Mouse (Mus musculus): ENCODE results near the gene Nup35.

The Nup35 gene

DNA sequence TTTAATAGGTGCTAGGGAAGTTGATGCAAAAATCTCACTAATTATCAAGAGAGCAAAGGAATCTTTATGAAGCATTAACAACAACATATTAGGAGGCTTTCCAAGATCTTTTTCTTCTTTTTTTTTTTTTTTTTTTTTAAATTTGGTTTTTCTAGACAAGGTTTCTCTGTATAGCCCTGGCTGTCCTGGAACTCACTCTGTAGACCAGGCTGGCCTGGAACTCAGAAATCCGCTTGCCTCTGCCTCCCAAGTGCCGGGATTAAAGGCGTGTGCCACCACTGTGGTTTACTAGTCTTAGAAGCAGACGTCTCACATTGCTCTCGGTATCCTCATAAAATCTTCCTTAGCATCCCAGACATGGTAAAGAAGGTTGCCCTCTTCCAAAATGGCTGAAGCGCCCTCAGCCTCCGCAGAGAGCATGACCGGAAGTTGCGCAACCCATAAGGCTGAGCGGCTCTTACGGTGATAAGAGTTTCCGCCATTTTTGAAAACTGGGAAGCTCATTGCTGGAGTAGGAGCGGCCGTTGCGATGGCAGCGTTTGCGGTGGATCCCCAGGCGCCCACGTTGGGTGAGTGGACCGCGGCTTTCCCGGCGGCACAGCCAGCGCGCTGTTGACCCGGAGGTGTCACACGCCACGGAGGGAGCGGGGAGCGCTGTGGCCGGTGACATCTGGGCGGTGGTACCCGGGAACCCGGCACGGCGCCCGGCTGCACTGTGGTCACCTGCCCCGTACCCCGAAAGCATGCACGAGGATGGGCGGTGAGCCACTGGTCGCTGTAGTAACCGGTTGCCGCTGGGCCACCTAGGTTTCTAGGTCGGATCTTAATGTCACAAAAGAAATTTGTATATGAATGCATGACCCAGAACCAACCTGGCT, 21.6 kb downstream of the Nup35 start:
- DNase-seq = peak; percentile 90

DNA sequence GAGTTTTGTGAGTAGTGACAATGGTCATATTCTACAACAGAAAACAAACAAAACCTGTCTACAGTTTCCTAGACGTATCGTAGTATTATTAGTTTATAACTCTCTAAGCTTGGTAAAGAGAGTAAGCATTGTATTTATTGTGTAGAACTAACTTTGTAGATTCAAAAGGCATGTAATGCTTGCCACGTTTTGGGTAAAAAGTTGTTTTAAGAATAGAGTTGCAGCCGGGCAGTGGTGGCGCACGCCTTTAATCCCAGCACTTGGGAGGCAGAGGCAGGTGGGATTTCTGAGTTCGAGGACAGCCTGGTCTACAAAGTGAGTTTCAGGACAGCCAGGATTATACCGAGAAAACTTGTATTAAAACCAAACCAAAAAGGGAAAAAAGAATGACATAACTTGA, 22.4 kb downstream of the Nup35 start:
- DNase-seq = no peak

DNA sequence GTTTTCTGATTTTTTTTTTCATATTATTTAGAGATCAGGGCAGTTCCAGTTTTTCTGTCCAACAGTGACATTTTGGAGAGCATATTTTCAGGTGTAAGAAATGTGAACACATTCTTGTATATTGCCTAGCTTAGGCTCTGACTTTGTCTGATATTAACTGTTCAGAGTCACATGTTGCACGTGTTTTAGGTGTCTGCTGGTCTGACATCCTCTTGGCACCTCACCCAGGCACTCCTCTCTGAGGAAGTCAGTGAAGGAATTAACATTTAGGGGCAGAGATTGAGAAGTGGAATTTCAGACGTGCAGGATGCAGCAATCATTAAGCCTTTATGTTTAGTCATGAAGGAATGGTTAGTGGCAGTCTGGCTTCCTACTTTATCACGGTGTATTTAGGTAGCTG, 22.8 kb downstream of the Nup35 start:
- DNase-seq = no peak

DNA sequence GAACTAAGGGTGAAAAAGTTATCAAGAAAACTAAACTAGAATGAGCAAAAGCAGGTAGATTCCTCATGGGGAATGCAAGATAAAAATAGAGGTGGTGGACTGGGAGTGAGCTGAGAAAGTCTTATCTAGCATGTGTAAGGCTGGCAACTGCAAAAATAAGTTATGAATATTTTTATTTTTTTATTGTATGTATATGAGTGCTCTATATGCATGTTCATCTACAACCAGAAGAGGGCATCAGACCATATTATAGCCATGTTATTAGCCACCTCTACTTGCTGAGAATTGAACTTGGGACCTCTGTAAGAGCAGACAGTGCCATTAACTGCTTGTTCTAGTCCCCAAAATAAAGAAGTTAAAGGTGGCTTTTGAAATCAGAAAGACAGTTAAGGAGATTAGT, 44.4 kb downstream of the Nup35 start:
- no peak for DNase-seq

DNA sequence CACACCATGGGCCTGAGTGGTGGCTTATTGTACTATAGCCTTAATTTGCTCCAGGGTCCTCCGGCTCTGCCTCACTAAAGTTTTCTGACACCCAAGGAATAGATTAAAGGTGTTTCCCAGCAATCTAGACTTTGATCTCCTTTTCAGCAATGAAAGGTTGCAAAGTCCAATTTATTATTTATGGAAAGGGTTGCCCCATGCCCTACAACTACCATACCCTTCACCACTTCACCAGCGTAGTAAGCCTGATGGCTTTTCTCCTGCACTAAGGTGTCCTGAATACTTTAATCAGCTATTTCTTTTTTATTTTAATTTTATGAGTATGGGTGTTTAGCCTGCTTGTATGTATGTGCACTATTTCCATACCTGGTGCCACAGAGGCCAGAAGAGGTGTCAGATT, 45.6 kb downstream of the Nup35 start:
- no peak for DNase-seq

DNA sequence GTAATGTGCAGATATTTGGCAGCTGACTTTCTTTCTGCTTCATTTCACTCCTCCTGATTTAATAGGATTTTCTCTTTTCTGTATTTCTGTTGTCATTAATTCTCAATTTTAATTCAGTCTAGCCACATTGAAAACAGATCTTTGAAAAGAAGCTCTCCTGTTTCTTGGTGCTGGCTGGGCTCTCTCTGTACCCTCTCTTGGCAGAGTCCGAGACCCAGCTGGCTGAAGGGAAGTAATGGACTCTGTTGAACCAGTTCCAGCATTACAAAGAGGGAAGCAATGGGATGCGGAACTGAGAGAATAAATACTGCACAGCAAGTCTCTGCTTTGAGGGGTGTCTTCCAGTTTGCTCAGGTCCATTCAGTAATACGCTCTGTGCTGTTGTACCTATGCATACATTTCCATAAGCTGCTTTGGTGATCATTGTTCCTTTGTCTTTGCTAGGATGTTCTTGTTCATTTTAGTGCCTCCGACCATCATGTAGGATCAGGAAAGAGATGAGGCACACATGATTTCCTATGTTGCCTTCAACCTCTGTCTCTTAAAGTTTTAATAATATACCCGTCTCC, 50.4 kb downstream of the Nup35 start:
- DNase-seq = no peak

DNA sequence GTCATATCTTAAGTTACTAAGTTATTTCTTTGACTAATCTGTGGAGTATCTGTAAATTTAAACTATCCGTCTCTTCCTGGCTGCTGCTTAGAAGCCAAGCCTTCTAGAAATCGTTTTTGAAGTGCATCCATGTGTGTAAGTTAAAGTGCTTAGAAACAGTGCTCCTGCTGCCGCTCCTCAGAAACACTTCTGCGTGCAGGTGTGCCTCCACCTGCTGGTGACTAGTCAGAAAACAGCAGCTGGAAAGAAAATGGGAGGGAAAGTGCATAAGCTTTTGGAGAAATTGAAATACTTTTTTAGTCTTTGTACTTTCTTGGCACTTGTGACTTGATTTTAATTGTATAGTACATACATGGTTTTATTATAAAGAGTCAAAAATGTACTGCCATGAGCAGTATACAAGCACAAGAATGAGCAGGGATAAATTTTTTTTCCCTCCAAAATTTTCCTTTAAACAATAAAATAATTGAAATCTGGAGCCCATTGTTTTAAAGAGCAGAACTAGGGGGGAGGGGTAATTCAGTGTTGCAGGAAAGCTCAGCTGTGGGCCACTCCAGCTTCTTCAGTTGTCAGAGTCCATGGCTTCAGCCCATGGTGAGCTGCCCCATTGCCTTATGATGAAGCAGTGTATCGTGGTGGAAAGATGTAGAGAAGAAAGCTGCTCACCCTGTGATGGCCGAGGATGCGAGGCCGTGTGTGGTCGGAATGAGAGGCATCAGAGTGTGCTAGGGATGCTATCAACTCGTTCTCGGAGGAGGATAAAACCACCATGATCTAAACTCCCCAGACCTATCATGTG, 53.0 kb downstream of the Nup35 start:
- DNase-seq = no peak

DNA sequence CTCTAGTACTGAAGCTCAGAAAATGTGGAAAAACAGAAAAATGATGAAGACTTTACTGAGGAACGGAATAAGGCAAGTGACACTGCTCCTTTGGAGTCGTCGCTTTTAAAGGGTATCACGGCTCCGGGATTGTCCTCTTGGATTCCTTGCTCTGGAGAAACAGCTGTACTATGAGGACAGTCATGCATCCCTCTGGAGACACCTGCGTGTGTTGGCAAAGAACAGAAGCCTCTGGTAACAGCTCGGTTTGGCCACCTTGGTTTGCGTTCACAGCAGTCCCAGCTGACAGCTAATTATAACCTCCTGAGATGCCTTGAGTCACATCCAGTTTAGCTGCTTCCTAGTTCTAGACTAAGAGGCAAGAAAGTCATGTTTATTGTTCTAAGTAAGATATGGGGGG, 61.8 kb downstream of the Nup35 start:
- DNase-seq = no peak

DNA sequence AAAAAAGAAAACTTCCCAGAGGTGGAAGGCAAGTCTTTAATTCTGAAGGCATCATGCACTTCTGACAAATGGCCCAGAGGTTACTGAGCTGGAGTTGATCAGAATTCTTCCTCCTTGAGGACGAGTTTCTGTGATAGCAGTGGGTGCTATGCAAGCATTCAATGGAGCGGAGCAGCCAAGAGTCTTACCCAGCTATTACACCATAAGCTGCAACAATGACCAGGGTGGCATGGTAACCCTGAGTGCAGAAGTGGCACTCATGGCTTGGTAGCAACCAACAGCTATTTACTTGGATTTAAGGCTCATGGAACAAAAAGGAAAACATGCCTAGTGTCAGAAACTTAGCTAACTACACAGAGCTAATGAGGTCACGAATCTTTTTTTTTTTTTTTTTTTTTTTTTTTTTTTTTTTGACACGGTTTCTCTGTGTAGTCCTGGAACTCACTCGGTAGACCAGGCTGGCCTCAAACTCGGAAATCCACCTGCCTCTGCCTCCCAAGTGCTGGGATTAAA, 66.7 kb downstream of the Nup35 start:
- DNase-seq = no peak

DNA sequence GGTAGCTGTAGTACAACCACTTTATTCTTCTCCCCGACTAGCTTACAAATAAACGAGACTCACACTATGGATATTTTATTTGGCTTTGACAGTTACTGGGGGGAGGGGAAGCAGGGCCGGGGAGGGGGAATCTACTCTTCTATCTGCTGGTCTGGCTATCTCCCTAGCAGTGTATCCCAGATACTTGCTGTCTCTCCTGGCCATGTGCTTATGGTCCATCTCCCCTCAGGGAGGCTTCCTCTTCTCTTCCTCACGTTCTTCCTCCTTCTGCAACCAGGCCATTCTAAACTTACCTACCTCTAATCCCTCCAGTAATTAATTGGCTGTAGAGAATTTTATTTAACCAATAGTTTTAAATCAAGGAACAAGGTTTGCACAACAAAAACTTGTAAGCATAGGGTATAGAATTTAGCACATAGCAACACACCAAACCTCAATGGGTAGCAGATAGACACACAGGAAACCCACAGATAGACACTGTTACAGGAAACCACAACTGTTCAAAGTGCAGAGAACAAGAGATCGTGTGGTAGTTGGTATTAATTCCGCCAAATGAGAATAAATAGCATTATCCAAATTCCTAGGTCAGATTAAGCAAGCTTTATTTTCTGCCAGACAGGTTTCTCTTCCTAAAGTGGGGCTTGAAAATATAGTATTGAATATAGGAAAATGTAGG, 67.5 kb downstream of the Nup35 start:
- no peak for DNase-seq

DNA sequence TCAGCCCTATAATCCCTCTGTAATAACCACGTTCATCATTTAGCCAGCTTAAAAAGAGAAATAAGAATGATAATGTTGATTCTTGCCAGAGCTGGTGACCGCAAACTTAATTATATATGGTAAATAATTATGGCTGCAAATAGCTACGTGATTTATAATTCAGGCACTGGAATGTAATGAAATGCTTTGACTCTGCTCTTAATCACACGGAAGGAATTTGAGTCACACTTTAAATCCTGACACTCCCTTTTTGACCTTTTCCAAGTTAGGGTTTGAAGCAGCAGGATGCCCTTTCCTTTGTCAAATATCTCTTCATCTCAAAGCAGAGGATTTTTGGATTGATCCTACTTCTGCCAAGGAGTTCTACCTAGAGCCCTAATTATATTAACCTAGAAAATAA, 71.2 kb downstream of the Nup35 start:
- no peak for DNase-seq

DNA sequence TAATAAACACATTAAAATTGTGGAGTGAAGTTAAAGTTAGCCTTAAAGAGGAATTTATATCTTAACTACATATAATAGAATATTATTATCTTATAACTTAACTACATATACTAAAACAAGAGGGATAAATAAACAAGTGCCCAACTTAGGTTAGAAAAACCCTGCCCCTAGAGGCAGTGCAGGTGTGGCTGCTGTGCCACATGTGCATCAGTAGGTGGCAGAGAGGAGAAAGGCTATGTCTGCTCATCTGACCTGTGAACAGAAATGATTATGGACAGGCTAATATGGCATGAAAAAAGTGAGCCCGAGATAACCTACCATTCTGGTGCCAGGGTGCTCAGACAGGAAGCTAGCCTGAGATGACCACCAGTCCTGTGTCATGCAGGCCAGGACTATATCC, 90.4 kb downstream of the Nup35 start:
- no peak for DNase-seq

Measured in lung, adult 18-20 months (tissue).